Mouse (Mus musculus): ENCODE data around the gene Slit2.
A peak's percentile ranks its signal among the peaks of the same experiment; 100 is the strongest.

The Slit2 gene

DNA sequence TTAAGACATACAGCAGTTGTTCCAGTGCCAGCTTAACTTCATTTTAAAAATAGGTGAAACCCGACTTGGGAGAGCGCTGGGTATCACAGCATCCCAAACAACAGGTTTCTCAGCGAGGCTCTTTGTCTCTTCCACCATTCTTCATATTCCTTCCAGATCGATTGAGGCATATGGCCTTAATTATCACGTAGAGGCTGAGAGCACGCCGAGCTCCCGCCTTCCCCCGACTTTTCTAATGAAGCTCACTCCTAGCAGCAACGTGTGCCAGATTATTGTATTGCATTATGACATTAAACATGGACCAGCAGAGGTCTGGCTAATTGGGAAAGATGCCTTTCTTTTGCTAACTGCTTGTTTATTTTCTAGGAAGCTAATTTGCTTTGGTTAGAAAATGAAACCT is 75.7 kb downstream of the Slit2 start:
- DNase-seq: peak; percentile 46

DNA sequence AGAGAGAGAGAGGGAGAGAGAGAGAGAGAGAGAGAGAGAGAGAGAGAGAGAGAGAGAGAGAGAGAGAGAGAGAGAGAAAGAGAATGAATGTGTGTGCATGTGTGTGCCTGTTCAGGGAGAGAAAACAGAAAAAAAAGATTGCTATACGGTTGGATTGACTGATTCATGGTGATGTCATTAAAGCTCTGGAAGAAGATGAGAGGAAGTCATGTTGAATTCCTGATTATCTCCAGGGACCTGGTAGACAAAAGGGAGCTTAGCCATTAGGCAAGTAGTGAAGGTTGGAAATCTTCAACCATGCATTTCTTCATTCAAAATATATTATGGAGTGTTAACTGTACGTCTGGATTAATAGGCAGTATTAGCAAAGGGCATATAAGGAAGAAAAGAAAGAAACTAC is 77.8 kb downstream of the Slit2 start:
- no peak for DNase-seq

DNA sequence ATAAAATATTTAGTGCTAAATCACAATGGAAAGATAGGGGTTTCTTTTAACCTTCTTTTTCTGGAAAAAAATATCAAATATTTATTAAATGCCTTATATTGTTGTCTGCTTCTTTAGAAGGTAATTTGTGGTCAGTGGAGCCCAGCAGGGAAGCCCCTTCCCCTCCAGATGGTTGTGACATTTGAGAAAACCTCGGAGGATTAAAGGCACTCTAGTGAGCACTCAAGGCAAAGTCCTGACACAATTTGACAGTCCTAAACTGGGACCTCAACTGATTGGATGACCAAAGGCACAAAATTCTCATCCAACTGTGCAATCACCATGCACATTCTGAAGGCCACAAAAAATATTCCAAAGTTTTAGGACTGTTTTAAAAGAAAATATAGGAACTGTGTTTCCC is 95.8 kb downstream of the Slit2 start:
- DNase-seq: no peak

DNA sequence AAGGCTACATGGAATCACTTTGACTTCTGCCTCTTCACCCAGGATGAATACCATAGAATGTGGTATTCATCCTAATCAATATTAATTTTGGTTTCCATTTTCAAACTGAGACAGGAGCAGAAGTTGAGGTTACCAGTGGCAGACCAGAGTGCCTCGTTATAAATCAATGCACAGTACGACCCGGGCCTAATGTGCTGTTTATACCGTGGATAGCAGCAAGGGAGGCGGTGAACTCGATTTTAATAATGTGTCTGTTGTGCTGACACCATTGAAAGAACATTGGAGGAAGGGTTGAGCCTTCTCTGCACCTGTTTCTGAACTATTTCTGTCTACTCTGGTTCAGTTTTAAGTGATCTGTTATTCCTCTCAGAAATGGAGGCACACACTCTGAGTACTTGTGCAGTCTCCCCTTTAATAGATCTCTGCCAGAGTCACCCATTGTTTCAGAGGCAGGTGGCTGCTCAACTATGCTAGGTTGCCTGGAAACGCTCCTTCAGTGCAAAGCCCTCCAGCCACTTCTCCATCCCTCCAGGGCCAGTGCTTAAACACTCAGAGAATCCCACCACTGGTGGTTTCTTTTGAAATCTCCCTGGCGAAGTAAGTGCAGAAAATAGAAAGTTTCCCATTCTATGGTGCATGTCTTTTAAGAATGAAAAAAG is 98.4 kb downstream of the Slit2 start:
- peak; percentile 27 for DNase-seq

- DNase-seq: peak; percentile 32
Observed at GRCm38 (mm10) chr5:48113400-48113799, 130.5 kb downstream of the Slit2 start.

GRCm38 (mm10) chr5:48114969-48115537 is 132.1 kb downstream of the Slit2 start:
- DNase-seq: no peak

- DNase-seq: no peak
Observed at GRCm38 (mm10) chr5:48122651-48123050, 139.7 kb downstream of the Slit2 start.

GRCm38 (mm10) chr5:48125770-48126423 is 143.0 kb downstream of the Slit2 start:
- DNase-seq: peak; percentile 62

DNA sequence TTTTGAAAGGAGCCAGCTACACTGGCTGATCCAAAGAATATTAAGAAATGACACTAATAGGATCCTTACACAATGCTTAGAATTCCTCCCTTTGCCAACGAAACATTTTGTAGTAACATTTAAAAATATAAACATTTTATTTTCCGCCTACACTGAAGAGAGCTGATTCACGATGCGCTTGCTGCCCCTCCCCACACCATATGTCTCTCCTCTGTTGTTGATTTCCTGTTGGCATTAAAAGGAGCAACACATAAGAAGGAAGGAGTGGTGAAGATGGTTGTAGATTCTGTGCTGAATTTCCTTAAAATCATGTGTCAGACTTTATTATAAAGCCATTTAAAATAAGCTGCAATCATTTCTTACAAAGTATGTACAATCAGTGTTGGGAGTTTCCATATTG is 147.0 kb downstream of the Slit2 start:
- no peak for DNase-seq

GRCm38 (mm10) chr5:48136571-48136970 is 153.6 kb downstream of the Slit2 start:
- peak; percentile 42 for DNase-seq

DNA sequence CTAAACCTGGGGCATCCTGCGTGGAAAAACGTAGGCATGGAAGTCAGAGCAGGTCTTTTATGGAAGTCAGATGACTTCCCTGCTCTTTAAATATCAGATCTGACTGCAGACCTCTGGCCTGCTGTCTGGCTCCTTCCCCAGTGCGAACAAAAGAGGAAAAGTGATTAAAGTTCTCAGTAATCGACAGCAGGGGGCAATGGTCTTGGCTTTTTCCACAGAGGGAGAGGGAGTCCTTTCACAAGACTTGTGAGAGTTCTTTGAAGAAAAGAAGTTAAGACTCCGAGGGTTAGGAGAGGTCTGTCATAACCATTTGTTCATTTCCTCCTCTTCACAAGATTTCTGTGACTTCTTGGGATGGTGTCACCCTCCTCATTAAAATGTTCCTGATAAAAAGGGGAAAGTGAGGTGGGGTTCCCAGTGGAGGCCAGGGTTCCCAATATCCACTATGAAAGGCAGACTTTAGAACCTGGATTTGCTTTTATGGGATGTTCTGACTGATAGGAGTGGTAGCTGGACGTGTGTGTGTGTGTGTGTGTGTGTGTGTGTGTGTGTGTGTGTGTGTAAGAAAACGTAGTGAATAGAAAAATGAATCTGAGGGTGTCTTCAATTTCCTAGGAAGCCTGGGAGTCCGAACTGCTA is 156.0 kb downstream of the Slit2 start:
- peak; percentile 71 for DNase-seq

GRCm38 (mm10) chr5:48139488-48139862 is 156.5 kb downstream of the Slit2 start:
- DNase-seq: peak; percentile 26

DNA sequence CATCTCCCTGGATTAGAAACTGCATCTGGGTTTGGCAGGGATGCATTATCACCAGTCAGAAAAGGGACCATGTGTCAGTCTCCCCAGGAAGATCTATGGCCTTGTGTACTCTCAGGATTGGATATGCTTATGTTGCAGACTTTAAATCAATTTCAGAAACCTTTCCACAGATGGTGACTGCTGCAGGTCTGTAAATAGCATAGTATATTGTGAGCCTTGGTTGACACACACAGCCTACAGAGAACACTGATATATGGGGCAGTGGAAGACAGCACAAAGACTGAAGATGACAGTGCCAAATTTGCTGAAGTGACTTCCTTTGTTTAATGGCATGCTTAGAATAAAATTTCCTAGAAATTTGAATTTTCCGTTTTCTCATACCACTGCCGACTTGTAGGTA is 163.1 kb downstream of the Slit2 start:
- DNase-seq: no peak

DNA sequence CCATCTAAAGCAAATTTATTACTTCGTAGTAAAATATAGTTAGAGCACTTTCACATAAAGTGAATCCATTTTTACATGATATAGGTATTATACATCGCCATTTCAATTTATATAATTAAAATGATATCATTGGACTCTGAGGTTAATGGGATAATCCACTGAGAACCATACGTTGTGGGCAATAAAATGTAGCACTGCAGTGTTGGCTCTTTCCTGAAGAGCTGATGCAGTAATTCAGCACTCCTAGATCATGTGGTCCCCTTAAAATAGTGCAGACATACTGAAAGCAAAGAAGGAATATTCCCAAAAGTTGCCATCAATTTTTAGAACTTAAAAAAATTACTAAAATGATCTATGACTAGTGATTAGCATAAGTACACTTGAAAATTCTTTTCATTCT is 177.9 kb downstream of the Slit2 start:
- DNase-seq: no peak

- DNase-seq: peak; percentile 32
Observed at GRCm38 (mm10) chr5:48181646-48182302, 198.8 kb downstream of the Slit2 start.

DNA sequence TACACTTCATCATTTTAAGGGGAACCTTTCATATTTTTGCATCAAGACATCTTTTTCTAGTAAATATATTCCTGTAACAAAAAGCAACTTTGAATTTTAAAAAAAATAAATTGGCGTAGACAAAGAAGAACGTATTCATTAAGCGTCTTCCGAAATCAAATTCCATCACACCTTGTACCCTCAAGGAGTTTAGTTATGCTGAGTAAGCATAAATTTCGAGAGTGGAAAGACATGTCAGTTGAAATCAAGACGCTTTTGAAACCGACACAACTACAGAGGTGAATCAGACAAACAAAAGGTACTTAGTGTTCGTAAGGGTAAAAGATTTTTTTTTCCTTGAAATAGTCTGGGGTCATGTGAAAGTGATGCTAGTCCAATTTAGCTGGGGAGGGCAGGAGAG is 201.4 kb downstream of the Slit2 start:
- DNase-seq: no peak

GRCm38 (mm10) chr5:48187819-48188218 is 204.9 kb downstream of the Slit2 start:
- no peak for DNase-seq

- DNase-seq: no peak
Observed at GRCm38 (mm10) chr5:48199380-48199779, 216.4 kb downstream of the Slit2 start.

DNA sequence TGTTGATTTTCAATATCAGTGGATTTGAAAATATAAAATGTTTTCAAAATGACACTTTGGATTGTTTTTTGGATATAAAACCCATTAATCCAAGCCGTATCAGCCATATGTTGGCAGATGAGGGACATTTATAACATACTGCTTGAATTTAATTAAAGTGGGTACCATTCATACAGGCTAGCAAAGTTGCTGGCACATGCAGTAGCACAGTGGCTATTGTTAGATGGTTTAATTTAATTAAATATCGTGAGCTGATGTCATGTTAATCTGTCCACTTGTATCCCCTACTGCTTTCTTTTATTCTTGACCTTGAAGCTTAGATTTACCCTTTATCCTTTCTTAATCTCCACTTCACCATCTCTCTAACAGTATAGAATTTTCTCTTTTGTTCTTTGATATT is 232.3 kb downstream of the Slit2 start:
- DNase-seq: no peak

DNA sequence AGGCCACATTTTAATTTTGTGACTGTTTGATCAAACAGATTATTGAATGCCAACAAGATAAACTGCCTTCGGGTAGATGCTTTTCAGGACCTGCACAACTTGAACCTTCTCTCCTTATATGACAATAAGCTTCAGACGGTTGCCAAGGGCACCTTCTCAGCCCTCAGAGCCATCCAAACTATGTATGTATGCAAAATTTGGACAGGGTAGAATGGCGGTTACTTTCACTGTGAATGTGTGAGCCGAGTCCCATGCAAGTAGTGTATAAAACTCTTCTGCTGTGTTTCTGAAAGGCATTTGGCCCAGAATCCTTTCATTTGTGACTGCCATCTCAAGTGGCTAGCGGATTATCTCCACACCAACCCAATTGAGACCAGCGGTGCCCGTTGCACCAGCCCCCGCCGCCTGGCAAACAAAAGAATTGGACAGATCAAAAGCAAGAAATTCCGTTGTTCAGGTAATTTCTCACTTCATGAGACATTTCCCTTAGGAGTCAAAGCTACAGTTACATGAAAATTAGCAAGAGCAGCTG is 236.8 kb downstream of the Slit2 start:
- DNase-seq: no peak

DNA sequence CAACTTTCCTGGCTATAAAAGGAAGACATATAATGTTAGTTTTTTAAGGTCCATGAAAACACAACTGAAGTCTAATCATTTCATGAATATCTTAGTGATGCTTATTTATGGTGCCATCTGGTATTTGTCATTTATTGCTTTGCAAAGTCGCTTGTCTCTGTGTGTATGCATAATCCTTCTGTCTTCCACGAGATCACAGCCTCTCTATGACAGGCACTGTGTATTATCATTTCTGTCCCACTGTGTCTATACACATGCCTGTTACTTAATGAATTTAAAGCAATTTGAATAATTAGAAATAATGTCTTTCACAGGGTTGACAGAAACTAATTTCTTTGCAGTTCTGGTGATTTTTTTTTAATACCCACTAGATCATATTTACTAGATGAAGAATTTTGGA is 242.6 kb downstream of the Slit2 start:
- DNase-seq: no peak

GRCm38 (mm10) chr5:48230430-48231080 is 247.6 kb downstream of the Slit2 start:
- DNase-seq: no peak

DNA sequence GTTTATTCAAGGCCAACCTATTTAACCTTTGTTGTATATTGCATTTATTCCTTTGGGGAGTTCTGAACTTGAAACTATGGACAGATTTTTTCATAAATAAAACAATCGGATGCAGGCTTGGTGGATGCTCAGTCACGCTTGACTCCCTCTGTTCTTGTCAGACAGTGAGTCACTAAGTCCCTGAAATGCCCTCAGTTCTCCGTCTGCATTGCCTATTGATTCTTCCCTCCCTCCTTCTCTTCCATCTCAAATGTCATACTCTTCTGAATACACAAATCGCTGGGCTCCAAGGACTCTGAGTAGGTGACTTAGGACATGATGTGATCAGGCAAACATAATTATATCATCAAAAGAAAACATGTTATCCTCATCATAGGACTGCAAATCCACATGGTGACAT is 251.8 kb downstream of the Slit2 start:
- DNase-seq: no peak
